Mouse (Mus musculus) MEL (cell line): ENCODE measurements around the gene Rhof.

Experiments used
- CTCF ChIP-seq, 3 experiments: IDR thresholded peaks in 2 of 3; conservative IDR thresholded peaks in 1 of 3; 2 replicates each; pipeline ENCODE4 v1.5.1; 2011 to 2012; ENCODE audit warnings: low read length in 3 of 3, low read depth in 2 of 3, mild to moderate bottlenecking in 2 of 3, improper control_type of control experiment in 1 of 3, inconsistent platforms in 1 of 3, mixed read lengths in 1 of 3, moderate library complexity in 1 of 3; ENCODE audit not compliant: control insufficient read depth in 1 of 3, insufficient read depth in 1 of 3, poor library complexity in 1 of 3, severe bottlenecking in 1 of 3
- E2F4 ChIP-seq: IDR thresholded peaks from 2 replicates; pipeline ENCODE4 v1.6.1; 2011; ENCODE audit warnings: low read depth, low read length, improper control_type of control experiment, borderline replicate concordance
- GATA1 ChIP-seq: IDR thresholded peaks from 2 replicates; pipeline ENCODE4 v1.6.1; 2011; ENCODE audit warnings: low read depth, low read length, improper control_type of control experiment
- HCFC1 ChIP-seq: IDR thresholded peaks from 2 replicates; pipeline ENCODE4 v1.6.1; 2012; ENCODE audit warnings: low read depth, mild to moderate bottlenecking, inconsistent platforms, low read length, improper control_type of control experiment, moderate library complexity
- MAFK ChIP-seq: IDR thresholded peaks from 2 replicates; pipeline ENCODE4 v1.6.1; 2011; ENCODE audit warnings: low read depth, mild to moderate bottlenecking, low read length, improper control_type of control experiment, borderline replicate concordance
- MAX ChIP-seq: IDR thresholded peaks from 2 replicates; pipeline ENCODE4 v1.6.1; 2011; ENCODE audit warnings: low read length, improper control_type of control experiment
- MAZ ChIP-seq: IDR thresholded peaks from 2 replicates; pipeline ENCODE4 v1.6.1; 2012; ENCODE audit warnings: low read depth, mild to moderate bottlenecking, inconsistent platforms, low read length, improper control_type of control experiment
- MYB ChIP-seq: IDR thresholded peaks from 2 replicates; pipeline ENCODE4 v1.6.1; 2011; ENCODE audit warnings: mild to moderate bottlenecking, low read depth, low read length, improper control_type of control experiment
- POLR2A ChIP-seq, 2 experiments: IDR thresholded peaks; 2 replicates each; pipeline ENCODE4 v1.6.1; 2011 to 2012; ENCODE audit warnings: low read length in 2 of 2, mild to moderate bottlenecking in 2 of 2, control low read depth in 1 of 2, improper control_type of control experiment in 1 of 2, low read depth in 1 of 2, moderate library complexity in 1 of 2; ENCODE audit not compliant: control insufficient read depth in 1 of 2, insufficient read depth in 1 of 2, poor library complexity in 1 of 2
- RCOR1 ChIP-seq: IDR thresholded peaks from 2 replicates; pipeline ENCODE4 v1.6.1; 2012; ENCODE audit warnings: low read depth, mild to moderate bottlenecking, inconsistent platforms, low read length, improper control_type of control experiment
- SMC3 ChIP-seq: IDR thresholded peaks from 2 replicates; pipeline ENCODE4 v1.6.1; 2011; ENCODE audit warnings: low read depth, low read length, improper control_type of control experiment
- ZNF384 ChIP-seq: IDR thresholded peaks from 2 replicates; pipeline ENCODE4 v1.6.1; 2012; ENCODE audit warnings: low read depth, mild to moderate bottlenecking, inconsistent platforms, low read length, improper control_type of control experiment

DNA sequence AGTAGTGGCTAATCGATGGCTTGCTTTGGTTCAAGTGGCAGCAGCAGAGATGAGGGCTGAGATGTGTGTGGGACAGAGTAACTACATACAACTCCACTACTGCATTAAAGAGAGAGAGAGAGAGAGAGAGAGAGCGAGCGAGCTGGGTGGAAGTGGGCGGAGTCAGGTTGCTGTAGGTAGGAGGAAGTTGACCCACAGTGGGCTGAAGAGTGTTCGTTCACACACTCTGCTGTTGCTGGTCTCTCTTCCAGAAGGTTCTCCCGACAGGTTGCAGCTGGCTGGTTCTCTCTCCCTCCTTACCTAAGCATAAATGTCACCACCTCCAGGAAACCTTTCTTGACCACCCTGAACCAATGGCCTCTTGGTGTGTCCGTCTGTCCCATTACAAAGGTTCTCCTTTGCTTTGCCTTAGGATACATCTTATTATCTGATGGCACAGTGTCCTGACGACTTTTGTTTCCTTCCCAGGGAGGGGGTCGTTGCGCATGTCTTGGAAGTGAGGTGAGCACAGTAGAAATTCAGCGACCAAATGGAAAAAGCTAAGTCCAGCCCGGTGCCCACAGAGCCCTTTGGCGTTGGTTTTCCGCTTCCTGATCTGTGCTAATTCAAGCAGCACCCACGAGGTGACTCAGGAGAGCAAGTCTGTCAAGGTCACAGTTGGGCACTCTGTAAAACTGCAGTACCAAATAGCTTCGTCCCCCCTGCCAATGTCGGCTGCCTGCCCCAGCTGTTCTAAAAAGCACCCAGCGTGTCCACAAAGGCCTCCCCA, 6.7 kb downstream of the Rhof start:
- TF ChIP-seq GATA1, result peak; percentile 33; the same call in 1 of the 2 replicates
- TF ChIP-seq MAFK, result no peak
- TF ChIP-seq MAZ, result 0 out of 2 replicates have a peak, but pooled peaks have one; percentile 55
- no peak for TF ChIP-seq CTCF (IDR thresholded peaks at IDR 0.05 in 2 of 3, conservative IDR thresholded peaks at IDR 0.05 in 1 of 3; ENCODE audit: control insufficient read depth in 1 of 3, insufficient read depth in 1 of 3, low read depth in 2 of 3, low read length in 3 of 3, poor library complexity in 1 of 3, severe bottlenecking in 1 of 3)
- TF ChIP-seq E2F4, result no peak
- no peak for TF ChIP-seq ZNF384
- TF ChIP-seq POLR2A (IDR thresholded peaks at IDR 0.05; ENCODE audit: control insufficient read depth in 1 of 2, insufficient read depth in 1 of 2, low read depth in 1 of 2, low read length in 2 of 2, poor library complexity in 1 of 2), result peak; percentile 30 to 67; a peak in 2 of 4 replicates
- no peak for TF ChIP-seq MAX
- no peak for TF ChIP-seq MYB
- 0 out of 2 replicates have a peak, but pooled peaks have one; percentile 43 for TF ChIP-seq HCFC1
- TF ChIP-seq SMC3, result peak; percentile 16; the same call in 1 of the 2 replicates
- TF ChIP-seq RCOR1, result no peak
